Mouse (Mus musculus): Measurements from ENCODE around the gene Syngr1. TPM values are rescaled to one million over a fixed set of nuclear protein-coding genes. Genes with fewer than 3 reads are reported as not detected.

Syngr1 gene
- polyA plus RNA-seq, 1 experiment = 94.8 TPM

DNA sequence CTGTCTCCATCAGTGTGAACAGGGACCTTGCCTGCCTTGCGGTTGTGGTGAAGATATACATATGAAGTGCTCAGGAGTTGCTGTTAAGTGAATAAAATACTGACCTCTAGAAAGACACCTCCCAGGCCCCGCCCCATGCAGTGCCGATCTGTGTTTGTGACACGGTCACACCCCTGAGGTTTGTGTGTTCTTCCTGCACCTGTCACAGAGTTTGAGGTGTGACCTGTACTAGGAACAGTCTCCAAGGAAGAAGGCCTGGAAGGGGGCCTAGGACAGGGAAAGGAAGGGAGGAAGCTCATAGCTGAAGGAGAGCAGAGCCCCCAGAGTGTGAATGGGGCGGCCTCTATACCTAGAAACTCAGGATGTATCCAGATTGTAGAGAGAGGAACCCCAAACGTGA lies 11.4 kb downstream of the Syngr1 start:
- H3K27me3 ChIP-seq (replicated peaks; ENCODE audit: control insufficient read depth, insufficient read depth, low read length) = no peaks in the 10 kb centered on the region
- WGBS = 86% methylated on average over 6 of the region's 6 CpGs
- H3K4me1 ChIP-seq (ENCODE audit: control insufficient read depth, insufficient read depth, low read length) = no peaks in the 10 kb centered on the region
- TF ChIP-seq POLR2A (IDR thresholded peaks at IDR 0.05; ENCODE audit: low read depth, low read length) = no peak
- TF ChIP-seq CTCF (conservative IDR thresholded peaks at IDR 0.05; ENCODE audit: insufficient read depth, insufficient read length, low read depth, low read length) = no peak
- H3K27ac ChIP-seq (ENCODE audit: insufficient read depth, low read depth, low read length) = no peak overlapping the region
- no peak overlapping the region for H3K4me3 ChIP-seq (ENCODE audit: insufficient read depth, low read depth, low read length)
- no peak for DNase-seq
- H3K36me3 ChIP-seq (ENCODE audit: control insufficient read depth, insufficient read depth, low read length) = no peaks in the 10 kb centered on the region

DNA sequence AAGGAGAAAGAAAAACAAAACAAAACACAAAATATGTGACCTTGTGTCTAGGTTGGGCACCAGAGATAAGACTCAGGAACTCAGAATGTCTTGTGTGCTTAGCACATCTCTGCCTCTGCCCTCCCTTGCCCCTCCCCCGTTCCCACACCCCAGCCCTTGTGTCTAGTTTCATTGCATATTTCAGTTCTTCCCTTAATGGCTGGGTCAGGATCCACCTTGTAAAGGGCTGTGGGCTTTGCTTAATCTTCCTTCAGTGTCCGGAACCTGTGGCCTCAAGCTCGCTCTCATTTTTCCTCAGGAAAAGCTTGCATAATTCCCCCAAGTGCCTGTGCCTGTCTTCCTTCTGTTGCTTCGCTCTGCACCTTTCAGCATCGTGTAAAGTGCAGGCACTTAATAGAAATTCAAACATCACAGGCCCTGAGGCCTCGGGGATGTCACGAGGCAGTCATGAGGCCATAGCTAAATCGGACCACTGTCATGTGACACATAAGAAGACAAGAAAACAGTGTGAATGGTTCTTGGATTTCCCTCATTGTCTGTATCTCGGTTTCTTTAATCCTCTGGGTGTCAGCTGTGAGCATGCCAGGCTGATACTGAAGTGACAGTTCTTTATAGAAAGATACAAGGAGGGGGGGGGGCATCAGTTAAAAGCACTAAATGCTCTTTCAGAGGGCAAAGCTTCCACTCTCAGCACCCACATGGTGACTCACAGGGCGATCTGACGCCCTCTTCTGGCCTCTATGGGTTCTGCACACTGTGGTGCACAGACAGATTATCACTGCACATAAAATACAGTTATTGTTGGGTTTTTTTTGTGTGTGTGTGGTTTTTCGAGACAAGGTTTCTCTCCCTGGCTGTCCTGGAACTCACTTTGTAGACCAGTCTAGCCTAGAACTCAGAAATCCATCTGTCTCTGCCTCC lies 14.6 kb downstream of the Syngr1 start:
- H3K27me3 ChIP-seq (replicated peaks; ENCODE audit: control insufficient read depth, insufficient read depth, low read length) = no peaks in the 10 kb centered on the region
- no peak for TF ChIP-seq CTCF (conservative IDR thresholded peaks at IDR 0.05; ENCODE audit: insufficient read depth, insufficient read length, low read depth, low read length)
- H3K4me1 ChIP-seq (ENCODE audit: control insufficient read depth, insufficient read depth, low read length) = no peaks in the 10 kb centered on the region
- no peak for DNase-seq
- H3K27ac ChIP-seq (ENCODE audit: insufficient read depth, low read depth, low read length) = no peak overlapping the region
- H3K4me3 ChIP-seq (ENCODE audit: insufficient read depth, low read depth, low read length) = no peak overlapping the region
- 77% methylated on average over 12 of the region's 12 CpGs for WGBS
- no peaks in the 10 kb centered on the region for H3K36me3 ChIP-seq (ENCODE audit: control insufficient read depth, insufficient read depth, low read length)

DNA sequence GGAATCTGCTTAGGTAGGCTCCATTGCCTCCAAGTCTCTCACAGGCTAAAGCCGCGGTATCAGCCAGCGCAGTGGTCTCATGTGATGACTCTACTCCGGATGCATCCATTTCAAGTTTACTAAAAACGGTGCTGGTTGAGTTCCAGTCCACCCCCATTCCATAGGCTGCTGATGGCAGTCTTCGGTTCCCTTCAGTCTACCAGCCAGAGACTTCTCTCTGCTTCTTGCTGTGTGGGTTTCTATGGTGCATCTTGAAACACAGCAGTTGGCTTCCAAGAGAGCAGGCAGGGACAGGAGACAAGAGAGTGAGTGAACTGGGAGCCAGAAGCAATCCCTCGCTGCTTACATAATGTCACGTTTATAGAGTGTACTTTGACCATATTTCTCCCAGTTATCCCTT lies 16.0 kb downstream of the Syngr1 start:
- H3K27me3 ChIP-seq (replicated peaks; ENCODE audit: control insufficient read depth, insufficient read depth, low read length) = no peaks in the 10 kb centered on the region
- no peak overlapping the region for H3K27ac ChIP-seq (ENCODE audit: insufficient read depth, low read depth, low read length)
- TF ChIP-seq CTCF (conservative IDR thresholded peaks at IDR 0.05; ENCODE audit: insufficient read depth, insufficient read length, low read depth, low read length) = no peak
- TF ChIP-seq POLR2A (IDR thresholded peaks at IDR 0.05; ENCODE audit: low read depth, low read length) = no peak
- H3K36me3 ChIP-seq (ENCODE audit: control insufficient read depth, insufficient read depth, low read length) = no peaks in the 10 kb centered on the region
- H3K4me1 ChIP-seq (ENCODE audit: control insufficient read depth, insufficient read depth, low read length) = no peaks in the 10 kb centered on the region
- H3K4me3 ChIP-seq (ENCODE audit: insufficient read depth, low read depth, low read length) = no peak overlapping the region
- DNase-seq = no peak
- 91% methylated on average over 8 of the region's 8 CpGs for WGBS

DNA sequence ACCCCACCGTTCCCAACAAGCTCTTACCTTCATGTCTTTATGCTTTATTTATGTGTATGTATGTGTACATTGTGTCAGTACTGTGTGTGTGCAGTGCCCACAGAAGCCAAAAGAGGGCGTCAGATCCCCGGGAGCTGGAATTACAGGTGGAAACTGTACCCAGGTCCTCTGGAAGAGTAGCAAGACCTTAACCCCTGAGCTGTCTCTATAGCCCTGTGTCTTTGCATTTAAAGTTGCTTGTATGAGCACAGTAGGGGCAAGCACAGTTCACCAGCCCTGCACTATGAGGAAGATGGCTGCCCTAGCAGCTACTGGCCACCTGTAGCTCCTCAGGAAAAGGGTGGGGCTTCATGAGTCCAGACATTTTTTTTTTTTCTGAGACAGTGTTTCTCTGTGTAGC lies 16.4 kb downstream of the Syngr1 start:
- Histone ChIP-seq H3K36me3 (ENCODE audit: control insufficient read depth, insufficient read depth, low read length) (no peaks in the 10 kb centered on the region), H3K27me3 (replicated peaks; ENCODE audit: control insufficient read depth, insufficient read depth, low read length) (no peaks in the 10 kb centered on the region), H3K27ac (ENCODE audit: insufficient read depth, low read depth, low read length) (no peak overlapping the region), H3K4me3 (ENCODE audit: insufficient read depth, low read depth, low read length) (no peak overlapping the region), H3K4me1 (ENCODE audit: control insufficient read depth, insufficient read depth, low read length) (no peaks in the 10 kb centered on the region)
- 85% methylated on average over 3 of the region's 3 CpGs for WGBS
- TF ChIP-seq POLR2A (IDR thresholded peaks at IDR 0.05; ENCODE audit: low read depth, low read length) = no peak
- no peak for TF ChIP-seq CTCF (conservative IDR thresholded peaks at IDR 0.05; ENCODE audit: insufficient read depth, insufficient read length, low read depth, low read length)
- no peak for DNase-seq

DNA sequence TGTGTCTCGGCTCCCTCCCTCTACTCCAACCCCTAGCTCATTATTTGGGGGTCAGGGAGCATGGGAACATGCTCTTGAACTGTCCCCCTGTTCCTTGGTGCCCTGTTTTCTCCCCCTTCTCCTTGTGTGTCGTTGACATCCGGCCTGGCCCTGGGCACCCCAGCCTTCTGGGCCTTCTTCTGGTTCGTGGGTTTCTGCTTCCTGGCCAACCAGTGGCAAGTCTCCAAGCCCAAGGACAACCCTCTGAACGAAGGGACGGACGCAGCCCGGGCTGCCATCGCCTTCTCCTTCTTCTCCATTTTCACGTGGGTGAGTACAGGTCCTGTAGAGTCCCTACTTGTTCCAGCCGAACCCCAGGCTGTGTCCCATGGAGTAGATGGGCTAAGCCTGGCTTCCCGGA lies 20.3 kb downstream of the Syngr1 start:
- Histone ChIP-seq H3K4me1 (ENCODE audit: control insufficient read depth, insufficient read depth, low read length) (no peaks in the 10 kb centered on the region), H3K4me3 (ENCODE audit: insufficient read depth, low read depth, low read length) (no peak overlapping the region), H3K27ac (ENCODE audit: insufficient read depth, low read depth, low read length) (no peak overlapping the region), H3K36me3 (ENCODE audit: control insufficient read depth, insufficient read depth, low read length) (no peaks in the 10 kb centered on the region), H3K27me3 (replicated peaks; ENCODE audit: control insufficient read depth, insufficient read depth, low read length) (no peaks in the 10 kb centered on the region)
- no peak for TF ChIP-seq POLR2A (IDR thresholded peaks at IDR 0.05; ENCODE audit: low read depth, low read length)
- TF ChIP-seq CTCF (conservative IDR thresholded peaks at IDR 0.05; ENCODE audit: insufficient read depth, insufficient read length, low read depth, low read length) = no peak
- no peak for DNase-seq
- WGBS = 83% methylated on average over 12 of the region's 12 CpGs

DNA sequence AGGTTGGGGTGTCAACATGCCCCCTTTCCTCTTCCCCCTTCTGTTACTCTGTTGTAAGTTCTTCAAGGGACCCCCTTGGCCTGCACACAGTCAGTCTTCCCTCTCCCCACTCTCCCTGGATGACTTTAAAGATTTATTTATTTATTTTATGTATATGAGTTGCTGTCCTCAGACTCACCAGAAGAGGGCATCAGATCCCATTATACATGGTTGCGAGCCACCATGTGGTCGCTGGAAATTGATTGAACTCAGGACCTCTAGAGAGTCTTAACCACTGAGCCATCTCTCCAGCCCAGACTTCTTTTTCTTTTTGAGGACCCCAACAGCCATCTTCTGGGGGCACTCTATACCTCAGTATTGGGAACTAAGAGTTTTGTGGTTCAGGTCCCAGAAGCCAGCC lies 21.4 kb downstream of the Syngr1 start:
- Histone ChIP-seq H3K27me3 (replicated peaks; ENCODE audit: control insufficient read depth, insufficient read depth, low read length) (no peaks in the 10 kb centered on the region), H3K4me1 (ENCODE audit: control insufficient read depth, insufficient read depth, low read length) (no peaks in the 10 kb centered on the region), H3K36me3 (ENCODE audit: control insufficient read depth, insufficient read depth, low read length) (no peaks in the 10 kb centered on the region), H3K27ac (ENCODE audit: insufficient read depth, low read depth, low read length) (no peak overlapping the region), H3K4me3 (ENCODE audit: insufficient read depth, low read depth, low read length) (no peak overlapping the region)
- 61% methylated on average over 2 of the region's 2 CpGs for WGBS
- DNase-seq = no peak
- 0 out of 2 replicates have a peak, but pooled peaks have one; percentile 17 for TF ChIP-seq CTCF (conservative IDR thresholded peaks at IDR 0.05; ENCODE audit: insufficient read depth, insufficient read length, low read depth, low read length)
- no peak for TF ChIP-seq POLR2A (IDR thresholded peaks at IDR 0.05; ENCODE audit: low read depth, low read length)

DNA sequence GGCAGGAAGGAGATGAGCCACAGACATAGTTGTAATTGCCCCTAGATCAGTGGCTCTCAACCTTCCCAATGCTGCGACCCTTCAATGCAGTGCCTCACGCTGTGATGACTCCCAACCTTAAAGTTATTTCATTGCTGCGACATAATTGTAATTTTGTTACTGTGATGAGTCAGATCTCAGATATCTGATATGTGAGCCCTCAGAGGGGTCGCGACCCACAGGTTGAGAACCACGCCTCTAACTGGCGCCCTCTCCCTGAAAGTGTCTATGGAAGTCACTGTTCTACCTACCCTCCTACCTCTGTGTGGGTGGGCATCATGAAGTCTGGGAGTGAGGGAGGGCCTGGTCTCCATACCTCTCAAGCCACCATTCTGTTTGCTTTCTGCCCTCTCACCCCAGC lies 23.3 kb downstream of the Syngr1 start:
- DNase-seq = no peak
- Histone ChIP-seq H3K27me3 (replicated peaks; ENCODE audit: control insufficient read depth, insufficient read depth, low read length) (no peaks in the 10 kb centered on the region), H3K36me3 (ENCODE audit: control insufficient read depth, insufficient read depth, low read length) (no peaks in the 10 kb centered on the region), H3K27ac (ENCODE audit: insufficient read depth, low read depth, low read length) (no peak overlapping the region), H3K4me3 (ENCODE audit: insufficient read depth, low read depth, low read length) (no peak overlapping the region), H3K4me1 (ENCODE audit: control insufficient read depth, insufficient read depth, low read length) (no peaks in the 10 kb centered on the region)
- TF ChIP-seq POLR2A (IDR thresholded peaks at IDR 0.05; ENCODE audit: low read depth, low read length) (no peak), CTCF (conservative IDR thresholded peaks at IDR 0.05; ENCODE audit: insufficient read depth, insufficient read length, low read depth, low read length) (no peak)
- WGBS = 91% methylated on average over 7 of the region's 7 CpGs
